Mouse (Mus musculus) midbrain, postnatal 0 days (tissue): Measurements from ENCODE around the gene Pds5b. TPM values are rescaled to one million over a fixed set of nuclear protein-coding genes. Genes with fewer than 3 reads are reported as not detected.

ENCODE experiments used
- ATAC-seq: fragments of 200-750 bp; cut with Nextera tagmentation; 2 replicates; pipeline ENCODE4 v1.8.0; 2017; ENCODE audit warnings: moderate number of reproducible peaks, mild to moderate bottlenecking, moderate TSS enrichment, moderate library complexity; ENCODE audit not compliant: low FRiP score
- DNase-seq: peaks from one replicate; pipeline ENCODE4 v3.0.0-alpha.2; 2015; ENCODE audit warnings: low spot score
- H3K27ac ChIP-seq: fragments of 300-500 bp; sonication (generic); 2 replicates; pipeline ENCODE4 v1.5.1; 2014; ENCODE audit warnings: low read depth, mild to moderate bottlenecking, low read length, mixed read lengths
- H3K27me3 ChIP-seq: fragments of 300-500 bp; sonication (generic); 2 replicates; pipeline ENCODE4 v1.6.1; 2014; ENCODE audit warnings: low read length, control low read depth, mixed read lengths; ENCODE audit not compliant: insufficient read depth
- H3K36me3 ChIP-seq: fragments of 300-500 bp; sonication (generic); 2 replicates; pipeline ENCODE4 v1.6.1; 2014; ENCODE audit warnings: low read length, control low read depth, mixed read lengths; ENCODE audit not compliant: insufficient read depth
- H3K4me1 ChIP-seq: fragments of 300-500 bp; sonication (generic); 2 replicates; pipeline ENCODE4 v1.6.1; 2014; ENCODE audit warnings: mild to moderate bottlenecking, control low read depth, antibody characterized with exemption, low read length, mixed read lengths; ENCODE audit not compliant: insufficient read depth
- H3K4me2 ChIP-seq: fragments of 300-500 bp; sonication (generic); 2 replicates; pipeline ENCODE4 v1.6.1; 2014; ENCODE audit warnings: low read depth, mild to moderate bottlenecking, low read length, mixed read lengths; ENCODE audit not compliant: poor library complexity, severe bottlenecking
- H3K4me3 ChIP-seq: fragments of 300-500 bp; sonication (generic); 2 replicates; pipeline ENCODE4 v1.5.1; 2014; ENCODE audit warnings: low read depth, mild to moderate bottlenecking, low read length, moderate library complexity
- H3K9ac ChIP-seq: fragments of 300-500 bp; sonication (generic); replicated peaks from 2 replicates; pipeline ENCODE4 v1.6.1; 2014; ENCODE audit warnings: mild to moderate bottlenecking, low read length, moderate library complexity, mixed read lengths; ENCODE audit not compliant: poor library complexity, severe bottlenecking
- H3K9me3 ChIP-seq: fragments of 300-500 bp; sonication (generic); 2 replicates; pipeline ENCODE4 v1.6.1; 2016; ENCODE audit warnings: low read length, control low read depth
- CTCF ChIP-seq: IDR thresholded peaks from 2 replicates; pipeline ENCODE4 v1.5.1; 2016; ENCODE audit warnings: antibody characterized with exemption, mild to moderate bottlenecking
- WGBS: fragments of 180-500 bp; shearing (Covaris S2); extraction: QIAGEN DNeasy Blood & Tissue Kit; methylation state at CpG from one replicate; pipeline ENCODE4 v1.1.7; 2014; 5-methylcytosine and 5-hydroxymethylcytosine counted together
- polyA plus RNA-seq: library from polyadenylated mRNA; unstranded; fragments of >200 nt; fragmentation: Nextera tagmentation; extraction: Ambion mirVana; gene quantifications from 2 replicates; pipeline ENCODE4 v1.2.1, GENCODE M21; 2015
- total RNA-seq: library from RNA; depleted of rRNA; stranded (reverse); fragments of >200 nt; gene quantifications from 2 replicates; pipeline ENCODE4 v1.2.3, GENCODE M21; 2014

Gene Pds5b
- total and polyA plus RNA-seq, 2 experiments from 2014 or later = 18.8 to 44.1 TPM

- no peaks in the 10 kb centered on the region for H3K9me3 ChIP-seq
- H3K27ac ChIP-seq = no peak overlapping the region
- H3K4me3 ChIP-seq = no peak overlapping the region
- no peaks in the 10 kb centered on the region for H3K36me3 ChIP-seq
- H3K9ac ChIP-seq = no peak overlapping the region
- WGBS = 87% methylated on average over 4 of the region's 4 CpGs
- H3K4me2 ChIP-seq = no peak overlapping the region
- TF ChIP-seq CTCF = no peak
- H3K27me3 ChIP-seq = no peaks in the 10 kb centered on the region
- no peak for DNase-seq
- ATAC-seq = no peak
- no peaks in the 10 kb centered on the region for H3K4me1 ChIP-seq
Observed at GRCm38 (mm10) chr5:150818886-150819285, 145.3 kb downstream of the Pds5b start.

GRCm38 (mm10) chr5:150819520-150819919, 146.0 kb downstream of the Pds5b start:
- no peaks in the 10 kb centered on the region for H3K36me3 ChIP-seq
- H3K9me3 ChIP-seq = no peaks in the 10 kb centered on the region
- no peaks in the 10 kb centered on the region for H3K4me1 ChIP-seq
- no peak overlapping the region for H3K9ac ChIP-seq
- 84% methylated on average over 5 of the region's 5 CpGs for WGBS
- DNase-seq (no peak), ATAC-seq (no peak)
- no peak overlapping the region for H3K4me2 ChIP-seq
- no peak for TF ChIP-seq CTCF
- H3K4me3 ChIP-seq = no peak overlapping the region
- no peaks in the 10 kb centered on the region for H3K27me3 ChIP-seq
- no peak overlapping the region for H3K27ac ChIP-seq

GRCm38 (mm10) chr5:150821152-150821551, 147.6 kb downstream of the Pds5b start:
- WGBS = 90% methylated on average over 4 of the region's 4 CpGs
- peaks cover 7% of the 10 kb centered on the region; the same call in 1 of the 2 replicates for H3K9me3 ChIP-seq
- DNase-seq (no peak), ATAC-seq (no peak)
- no peak for TF ChIP-seq CTCF
- H3K4me2 ChIP-seq = no peak overlapping the region
- H3K36me3 ChIP-seq = no peaks in the 10 kb centered on the region
- no peak overlapping the region for H3K4me3 ChIP-seq
- H3K27me3 ChIP-seq = no peaks in the 10 kb centered on the region
- H3K9ac ChIP-seq = no peak overlapping the region
- no peaks in the 10 kb centered on the region for H3K4me1 ChIP-seq
- H3K27ac ChIP-seq = no peak overlapping the region

- H3K9me3 ChIP-seq = peaks cover 8% of the 10 kb centered on the region; the same call in 1 of the 2 replicates
- H3K27ac ChIP-seq = no peak overlapping the region
- 82% methylated on average over 6 of the region's 6 CpGs for WGBS
Observed at GRCm38 (mm10) chr5:150822781-150823180, 149.2 kb downstream of the Pds5b start.

GRCm38 (mm10) chr5:150823361-150823760, 149.8 kb downstream of the Pds5b start:
- no peaks in the 10 kb centered on the region for H3K4me1 ChIP-seq
- no peak for TF ChIP-seq CTCF
- DNase-seq (no peak), ATAC-seq (no peak)
- 93% methylated on average over 3 of the region's 3 CpGs for WGBS
- H3K36me3 ChIP-seq = no peaks in the 10 kb centered on the region
- no peak overlapping the region for H3K27ac ChIP-seq
- peaks cover 8% of the 10 kb centered on the region; the same call in 1 of the 2 replicates for H3K9me3 ChIP-seq
- H3K4me3 ChIP-seq = no peak overlapping the region
- no peak overlapping the region for H3K9ac ChIP-seq
- H3K4me2 ChIP-seq = no peak overlapping the region
- no peaks in the 10 kb centered on the region for H3K27me3 ChIP-seq

More at GRCm38 (mm10) chr5:150822781-150823180, 149.2 kb downstream of the Pds5b start:
- H3K4me3 ChIP-seq = no peak overlapping the region
- H3K4me2 ChIP-seq = no peak overlapping the region
- no peak for TF ChIP-seq CTCF
- no peak overlapping the region for H3K9ac ChIP-seq
- ATAC-seq (no peak), DNase-seq (no peak)
- H3K36me3 ChIP-seq = no peaks in the 10 kb centered on the region
- no peaks in the 10 kb centered on the region for H3K27me3 ChIP-seq
- H3K4me1 ChIP-seq = no peaks in the 10 kb centered on the region

- no peak overlapping the region for H3K4me3 ChIP-seq
- no peak overlapping the region for H3K9ac ChIP-seq
- H3K4me1 ChIP-seq = no peaks in the 10 kb centered on the region
- ATAC-seq (no peak), DNase-seq (no peak)
- 89% methylated on average over 5 of the region's 5 CpGs for WGBS
- H3K36me3 ChIP-seq = no peaks in the 10 kb centered on the region
- H3K4me2 ChIP-seq = no peak overlapping the region
- H3K27ac ChIP-seq = no peak overlapping the region
- no peaks in the 10 kb centered on the region for H3K27me3 ChIP-seq
- peaks cover 8% of the 10 kb centered on the region; the same call in 1 of the 2 replicates for H3K9me3 ChIP-seq
- TF ChIP-seq CTCF = no peak
Observed at GRCm38 (mm10) chr5:150829499-150829898, 156.0 kb downstream of the Pds5b start.
